Mouse (Mus musculus) myocyte (in vitro differentiated cells): ENCODE results near the gene Slc25a41.
A peak's percentile ranks its signal among the peaks of the same experiment; 100 is the strongest.

Source experiments
- CEBPB ChIP-seq: IDR thresholded peaks from 2 replicates; pipeline ENCODE4 v1.6.1; 2011; ENCODE audit warnings: mild to moderate bottlenecking, moderate library complexity; ENCODE audit not compliant: poor library complexity, insufficient read depth, severe bottlenecking
- MYOG ChIP-seq, 3 experiments: IDR thresholded peaks; one replicate each; pipeline ENCODE4 v1.6.1; 2011; ENCODE audit warnings: control low read depth in 2 of 3, low read depth in 2 of 3, mild to moderate bottlenecking in 2 of 3; ENCODE audit not compliant: insufficient read length in 2 of 3, control insufficient read depth in 1 of 3, insufficient read depth in 1 of 3
- POLR2A ChIP-seq: IDR thresholded peaks from one replicate; pipeline ENCODE4 v1.6.1; 2011; ENCODE audit warnings: low read depth, mild to moderate bottlenecking, control low read depth, moderate library complexity; ENCODE audit not compliant: insufficient read length
- SRF ChIP-seq: IDR thresholded peaks from one replicate; pipeline ENCODE4 v1.6.1; 2011; ENCODE audit warnings: low read depth; ENCODE audit not compliant: control insufficient read depth, insufficient read length

GRCm38 (mm10) chr17:56990115-56990746, 51.2 kb downstream of the Slc25a41 start, which contains the start of gene Clpp:
- TF ChIP-seq POLR2A (peak; percentile 99), MYOG (IDR thresholded peaks at IDR 0.05; ENCODE audit: control insufficient read depth in 1 of 3, insufficient read depth in 1 of 3, insufficient read length in 2 of 3, low read depth in 2 of 3) (no peak), SRF (peak; percentile 3), CEBPB (no peak)
